15 mouse cellular contexts compared by ENCODE assay signal in the genomic region with DNA sequence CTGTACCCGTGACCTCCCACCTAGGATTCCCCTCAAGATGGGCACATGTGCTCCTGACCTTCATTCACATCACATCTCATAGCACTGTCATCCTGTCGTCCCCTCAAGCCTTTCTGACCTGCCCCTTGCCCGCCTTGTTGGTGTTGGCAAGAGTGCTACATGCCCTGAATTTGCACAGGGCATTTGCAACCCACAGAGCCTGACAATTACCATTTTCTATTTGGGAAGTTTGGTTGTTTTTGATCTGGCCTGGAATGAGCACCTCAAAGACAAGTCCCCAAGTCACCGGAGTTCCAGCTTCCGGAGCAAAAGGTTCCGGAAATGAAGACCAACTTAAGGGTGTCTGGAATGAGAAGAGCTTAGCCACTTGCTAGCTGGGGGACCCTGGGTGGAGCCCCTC. TPM values are rescaled to one million over a fixed set of nuclear protein-coding genes. Genes with fewer than 3 reads are reported as not detected.
DNase-seq lines count a peak whose midpoint lies in the region; ATAC-seq and TF ChIP-seq lines count a peak whose summit lies in the region.
"Had no signal": no experiment of that assay in that cellular context is flagged by ENCODE, and none has a peak within 500 bp of the region (broad histone marks: within the 10 kb centered on the region; RNA-seq: fewer than 3 reads in every experiment).

A gene (plus strand): TSS at position 301 of the 400 bp plus-strand sequence.

- no peak for TF ChIP-seq CTCF in cortical plate, adult 2 months (IDR thresholded peaks at IDR 0.05; ENCODE audit: extremely low read depth, insufficient read depth, low read length)

- H3K4me2 ChIP-seq in heart, embryonic 13.5 days = peak within 1 kb of the TSS; percentile 27
- H3K4me2 ChIP-seq: lung, embryonic 14.5 days had no signal

- intact Hi-C loops in heart, postnatal 36 days (cut with DNase I) = no loop called here
- intact Hi-C loops in left cerebral cortex, postnatal 10 days (cut with DNase I) = no loop called here

- 59% methylated on average over 6 of the region's 6 CpGs for WGBS in heart, embryonic 13.5 days

- H3K4me1 ChIP-seq in heart, embryonic 13.5 days = peaks cover 23% of the 10 kb centered on the region
- peaks cover 6% of the 10 kb centered on the region for H3K4me1 ChIP-seq in cortical plate, adult 2 months (ENCODE audit: control insufficient read depth, insufficient read depth, low read length)

- peak within 1 kb of the TSS; percentile 36; the same call in 1 of the 2 replicates for H3K27ac ChIP-seq in heart, embryonic 13.5 days (replicated peaks)
- peak within 1 kb of the TSS; percentile 57; the same call in 1 of the 2 replicates for H3K27ac ChIP-seq in cortical plate, adult 2 months (ENCODE audit: insufficient read depth, low read length)
- H3K27ac ChIP-seq: embryonic facial prominence, embryonic 10.5 days; kidney, postnatal 0 days had no signal

- no peaks in the 10 kb centered on the region for H3K27me3 ChIP-seq in heart, embryonic 13.5 days (replicated peaks)
- H3K27me3 ChIP-seq: Patski had no signal

- peaks cover 5% of the 10 kb centered on the region; the same call in 1 of the 2 replicates for H3K36me3 ChIP-seq in heart, embryonic 13.5 days

- no peak for TF ChIP-seq POLR2A in cortical plate, adult 2 months (IDR thresholded peaks at IDR 0.05; ENCODE audit: extremely low read depth, insufficient read depth, low read length)

- ATAC-seq in heart, embryonic 13.5 days (ENCODE audit: extremely low read depth, insufficient number of reproducible peaks, low FRiP score, low TSS enrichment) = no peak
- ATAC-seq: inflammation-experienced regulatory T-cells, adult 6 months; Patski had no signal

- H3K4me3 ChIP-seq in heart, embryonic 13.5 days = no peak within 1 kb of the TSS
- H3K4me3 ChIP-seq in cortical plate, adult 2 months (ENCODE audit: insufficient read depth, low read length) = no peak within 1 kb of the TSS
- H3K4me3 ChIP-seq: embryonic facial prominence, embryonic 10.5 days; megakaryocyte, embryonic 14.5 days had no signal

- no peak for DNase-seq in heart, postnatal 36 days
- no peak for DNase-seq in left cerebral cortex, adult 18-20 months (ENCODE audit: low spot score in 2 of 2)
- DNase-seq in left cerebral cortex, adult 9 months (ENCODE audit: low spot score in 2 of 2) = no peak
- DNase-seq in left cerebral cortex, postnatal 10 days (ENCODE audit: extremely low spot score in 1 of 2, low spot score in 2 of 2) = no peak
- DNase-seq in retina, postnatal 1 day = no peak
- DNase-seq: cerebellum, postnatal 10 days; spleen, adult 18-20 months had no signal

- peak within 1 kb of the TSS; percentile 53; the same call in 1 of the 2 replicates for H3K9ac ChIP-seq in heart, embryonic 13.5 days
- H3K9ac ChIP-seq: lung, embryonic 14.5 days had no signal

- H3K9me3 ChIP-seq in heart, embryonic 13.5 days = no peaks in the 10 kb centered on the region
- H3K9me3 ChIP-seq: embryonic facial prominence, embryonic 10.5 days; megakaryocyte, embryonic 14.5 days had no signal

RNA-seq across cellular contexts. Expression of the gene that starts here (rescaled TPM):
- 0.56 TPM in 2 replicates for polyA plus RNA-seq in heart, embryonic 13.5 days (2015; fragmentation: Nextera tagmentation; extraction: Ambion mirVana)
- 1 to 10 TPM; 2.9 to 5.7 TPM for total RNA-seq in heart, postnatal 36 days (2021)
- 10 to 100 TPM; 12.3 to 14.1 TPM for total RNA-seq in left cerebral cortex, adult 18-20 months (2021)
- 10.3 and 13.4 TPM in 2 replicates for polyA plus RNA-seq in cortical plate, adult 2 months (2012; rRNA removed)
- 10 to 100 TPM; 14.8 to 17.6 TPM for total RNA-seq in left cerebral cortex, postnatal 10 days (2021)
- polyA plus RNA-seq: inflammation-experienced regulatory T-cells, adult 6 months had no signal
